Mouse (Mus musculus): ENCODE measurements around the gene Ddx56. TPM values are rescaled to one million over a fixed set of nuclear protein-coding genes. Genes with fewer than 3 reads are reported as not detected.

Ddx56 gene
- polyA plus RNA-seq, 1 experiment from 2014 or later, result 73.2 TPM

- H3K4me2 ChIP-seq (ENCODE audit: low read length), result no peak overlapping the region
- ATAC-seq (replicated peaks; ENCODE audit: low FRiP score, low read depth), result no peak
- 70% methylated on average over 6 of the region's 6 CpGs for WGBS
Measured at GRCm38 (mm10) chr11:6219967-6220366, 47.6 kb downstream of the Ddx56 start.

GRCm38 (mm10) chr11:6218189-6218896 is 49.2 kb downstream of the Ddx56 start:
- H3K4me2 ChIP-seq (ENCODE audit: low read length), result no peak overlapping the region
- H3K4me3 ChIP-seq (replicated peaks; ENCODE audit: low read depth, low read length), result no peak overlapping the region
- H3K36me3 ChIP-seq (ENCODE audit: insufficient read depth, low read length), result no peaks in the 10 kb centered on the region
- no peak for DNase-seq (ENCODE audit: low spot score)
- no peaks in the 10 kb centered on the region for H3K9me3 ChIP-seq (replicated peaks; ENCODE audit: low read length)
- H3K4me1 ChIP-seq (replicated peaks; ENCODE audit: insufficient read depth, low read length), result no peaks in the 10 kb centered on the region
- no peaks in the 10 kb centered on the region for H3K27me3 ChIP-seq (ENCODE audit: insufficient read depth, low read length)
- H3K27ac ChIP-seq, result no peak overlapping the region
- no peak overlapping the region for H3K9ac ChIP-seq (ENCODE audit: low read depth, low read length)
- TF ChIP-seq CTCF (IDR thresholded peaks at IDR 0.05; ENCODE audit: low read depth), result no peak
- no peak for ATAC-seq (replicated peaks; ENCODE audit: low FRiP score, low read depth)
- 71% methylated on average over 11 of the region's 11 CpGs for WGBS

More at GRCm38 (mm10) chr11:6219967-6220366, 47.6 kb downstream of the Ddx56 start:
- Histone ChIP-seq H3K9me3 (replicated peaks; ENCODE audit: low read length) (no peaks in the 10 kb centered on the region), H3K4me1 (replicated peaks; ENCODE audit: insufficient read depth, low read length) (no peaks in the 10 kb centered on the region), H3K27me3 (ENCODE audit: insufficient read depth, low read length) (no peaks in the 10 kb centered on the region), H3K36me3 (ENCODE audit: insufficient read depth, low read length) (no peaks in the 10 kb centered on the region), H3K4me3 (replicated peaks; ENCODE audit: low read depth, low read length) (no peak overlapping the region), H3K27ac (no peak overlapping the region), H3K9ac (ENCODE audit: low read depth, low read length) (no peak overlapping the region)
- no peak for TF ChIP-seq CTCF (IDR thresholded peaks at IDR 0.05; ENCODE audit: low read depth)
- no peak for DNase-seq (ENCODE audit: low spot score)

GRCm38 (mm10) chr11:6216834-6217233 is 50.7 kb downstream of the Ddx56 start:
- H3K4me2 ChIP-seq (ENCODE audit: low read length), result no peak overlapping the region
- no peak overlapping the region for H3K9ac ChIP-seq (ENCODE audit: low read depth, low read length)
- DNase-seq (ENCODE audit: low spot score) (no peak), ATAC-seq (replicated peaks; ENCODE audit: low FRiP score, low read depth) (no peak)
- no peak for TF ChIP-seq CTCF (IDR thresholded peaks at IDR 0.05; ENCODE audit: low read depth)
- 57% methylated on average over 3 of the region's 3 CpGs for WGBS
- no peaks in the 10 kb centered on the region for H3K36me3 ChIP-seq (ENCODE audit: insufficient read depth, low read length)
- H3K4me3 ChIP-seq (replicated peaks; ENCODE audit: low read depth, low read length), result no peak overlapping the region
- H3K27me3 ChIP-seq (ENCODE audit: insufficient read depth, low read length), result no peaks in the 10 kb centered on the region
- H3K4me1 ChIP-seq (replicated peaks; ENCODE audit: insufficient read depth, low read length), result no peaks in the 10 kb centered on the region
- H3K27ac ChIP-seq, result no peak overlapping the region
- no peaks in the 10 kb centered on the region for H3K9me3 ChIP-seq (replicated peaks; ENCODE audit: low read length)

Other genes with a start within 250 kb of the Ddx56 start
- gene Camk2b, start 201.4 kb downstream of the Ddx56 start, polyA plus RNA-seq (2015; fragmentation: Nextera tagmentation; extraction: Ambion mirVana), result 3.3 and 3.5 TPM in 2 replicates
- gene A730071L15Rik, start 67.7 kb downstream of the Ddx56 start, polyA plus RNA-seq (2015; fragmentation: Nextera tagmentation; extraction: Ambion mirVana), result 0.53 and 0.84 TPM in 2 replicates
- 28.1 and 29.1 TPM in 2 replicates for gene Nudcd3, start 67.4 kb downstream of the Ddx56 start, polyA plus RNA-seq (2015; fragmentation: Nextera tagmentation; extraction: Ambion mirVana)
- gene Npc1l1, start 37.6 kb downstream of the Ddx56 start, polyA plus RNA-seq (2015; fragmentation: Nextera tagmentation; extraction: Ambion mirVana), result 0.10 and 0.11 TPM in 2 replicates
- gene Tmed4, start 7.1 kb upstream of the Ddx56 start, polyA plus RNA-seq (2015; fragmentation: Nextera tagmentation; extraction: Ambion mirVana), result 163 and 168 TPM in 2 replicates
- 125 and 138 TPM in 2 replicates for gene Ogdh, start 23.9 kb upstream of the Ddx56 start, polyA plus RNA-seq (2015; fragmentation: Nextera tagmentation; extraction: Ambion mirVana)
- gene Zmiz2, start 121.3 kb upstream of the Ddx56 start, polyA plus RNA-seq (2015; fragmentation: Nextera tagmentation; extraction: Ambion mirVana), result 9.9 TPM in 2 replicates
- 5,621 and 5,791 TPM in 2 replicates for gene Ppia, start 147.7 kb upstream of the Ddx56 start, polyA plus RNA-seq (2015; fragmentation: Nextera tagmentation; extraction: Ambion mirVana)
- 441 and 458 TPM in 2 replicates for gene H2afv, start 176.7 kb upstream of the Ddx56 start, polyA plus RNA-seq (2015; fragmentation: Nextera tagmentation; extraction: Ambion mirVana)
- gene Purb, start 208.1 kb upstream of the Ddx56 start, polyA plus RNA-seq (2015; fragmentation: Nextera tagmentation; extraction: Ambion mirVana), result 24.5 and 26.4 TPM in 2 replicates

Measured in kidney, postnatal 0 days (tissue).